Mouse (Mus musculus) limb, embryonic 11.5 days (tissue): Measurements from ENCODE around the gene Selenoh. TPM values are rescaled to one million over a fixed set of nuclear protein-coding genes. Genes with fewer than 3 reads are reported as not detected.

Experiments used
- ATAC-seq: fragments of 200-750 bp; cut with Nextera tagmentation; 2 replicates; pipeline ENCODE4 v1.8.0; 2017; ENCODE audit warnings: low read depth; ENCODE audit not compliant: insufficient number of reproducible peaks, low FRiP score, low TSS enrichment
- DNase-seq: peaks from one replicate; pipeline ENCODE4 v3.0.0-alpha.2; 2015; ENCODE audit warnings: low spot score
- H3K27ac ChIP-seq: fragments of 300-500 bp; sonication (generic); replicated peaks from 2 replicates; pipeline ENCODE4 v1.5.1; 2014; ENCODE audit warnings: low read depth, mild to moderate bottlenecking, low read length
- H3K27me3 ChIP-seq: fragments of 300-500 bp; sonication (generic); 2 replicates; pipeline ENCODE4 v1.6.1; 2014; ENCODE audit warnings: mild to moderate bottlenecking, low read length, mixed read lengths; ENCODE audit not compliant: control insufficient read depth, insufficient read depth
- H3K36me3 ChIP-seq: fragments of 300-500 bp; sonication (generic); 2 replicates; pipeline ENCODE4 v1.6.1; 2014; ENCODE audit warnings: mild to moderate bottlenecking, low read length, moderate library complexity, mixed read lengths; ENCODE audit not compliant: control insufficient read depth, insufficient read depth
- H3K4me1 ChIP-seq: fragments of 300-500 bp; sonication (generic); 2 replicates; pipeline ENCODE4 v1.6.1; 2014; ENCODE audit warnings: low read length, mixed read lengths; ENCODE audit not compliant: control insufficient read depth, insufficient read depth
- H3K4me2 ChIP-seq: fragments of 300-500 bp; sonication (generic); 2 replicates; pipeline ENCODE4 v1.6.1; 2014; ENCODE audit warnings: low read depth, mild to moderate bottlenecking, moderate library complexity; ENCODE audit not compliant: severe bottlenecking
- H3K4me3 ChIP-seq: fragments of 300-500 bp; sonication (generic); 2 replicates; pipeline ENCODE4 v1.5.1; 2014; ENCODE audit warnings: low read depth, low read length
- H3K9ac ChIP-seq: fragments of 300-500 bp; sonication (generic); 2 replicates; pipeline ENCODE4 v1.6.1; 2014; ENCODE audit warnings: mild to moderate bottlenecking, low read length
- H3K9me3 ChIP-seq: fragments of 300-500 bp; sonication (generic); 2 replicates; pipeline ENCODE4 v1.6.1; 2016; ENCODE audit warnings: low read length; ENCODE audit not compliant: control insufficient read depth
- WGBS: fragments of 180-500 bp; shearing (Covaris S2); extraction: QIAGEN DNeasy Blood & Tissue Kit; methylation state at CpG from one replicate; pipeline ENCODE4 v1.1.7; 2014; 5-methylcytosine and 5-hydroxymethylcytosine counted together
- polyA plus RNA-seq: library from polyadenylated mRNA; unstranded; fragments of >200 nt; fragmentation: Nextera tagmentation; extraction: Ambion mirVana; gene quantifications from 2 replicates; pipeline ENCODE4 v1.2.1, GENCODE M21; 2014

The Selenoh gene
- polyA plus RNA-seq, 1 experiment from 2014 or later: 509 TPM

DNA sequence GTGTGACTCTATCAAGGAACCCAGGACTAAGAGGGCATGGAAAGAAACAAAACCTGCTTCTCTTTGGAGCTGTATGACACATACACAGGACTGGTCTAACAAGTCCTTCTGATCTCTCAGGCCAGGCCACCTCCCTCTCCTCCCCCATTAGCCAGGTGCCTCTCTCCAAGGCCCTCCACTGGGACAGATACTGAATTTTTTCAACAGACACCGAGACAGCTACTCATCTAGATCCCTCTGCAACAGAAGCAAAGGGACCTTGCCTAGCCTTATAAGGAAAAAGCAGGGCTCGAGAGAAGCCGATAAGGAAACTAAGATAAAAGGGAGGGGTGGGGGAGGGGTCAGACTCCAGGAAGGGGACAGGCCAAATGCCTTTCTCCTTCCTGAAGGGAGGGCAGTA lies 37.6 kb downstream of the Selenoh start:
- Histone ChIP-seq H3K27me3 (no peaks in the 10 kb centered on the region), H3K27ac (no peak overlapping the region), H3K9me3 (no peaks in the 10 kb centered on the region), H3K36me3 (no peaks in the 10 kb centered on the region), H3K4me1 (peaks cover 16% of the 10 kb centered on the region), H3K4me3 (no peak overlapping the region), H3K9ac (no peak overlapping the region), H3K4me2 (no peak overlapping the region)
- ATAC-seq (no peak), DNase-seq (no peak)
- 7% methylated on average over 3 of the region's 3 CpGs for WGBS

- 84% methylated on average over 1 of the region's 1 CpGs for WGBS
- Histone ChIP-seq H3K27ac (no peak overlapping the region), H3K4me1 (peaks cover 10% of the 10 kb centered on the region), H3K9me3 (no peaks in the 10 kb centered on the region), H3K27me3 (no peaks in the 10 kb centered on the region), H3K4me3 (no peak overlapping the region), H3K4me2 (no peak overlapping the region), H3K36me3 (no peaks in the 10 kb centered on the region), H3K9ac (no peak overlapping the region)
- ATAC-seq (no peak), DNase-seq (no peak)
Observed at GRCm38 (mm10) chr2:84632001-84632400, 38.6 kb downstream of the Selenoh start.

DNA sequence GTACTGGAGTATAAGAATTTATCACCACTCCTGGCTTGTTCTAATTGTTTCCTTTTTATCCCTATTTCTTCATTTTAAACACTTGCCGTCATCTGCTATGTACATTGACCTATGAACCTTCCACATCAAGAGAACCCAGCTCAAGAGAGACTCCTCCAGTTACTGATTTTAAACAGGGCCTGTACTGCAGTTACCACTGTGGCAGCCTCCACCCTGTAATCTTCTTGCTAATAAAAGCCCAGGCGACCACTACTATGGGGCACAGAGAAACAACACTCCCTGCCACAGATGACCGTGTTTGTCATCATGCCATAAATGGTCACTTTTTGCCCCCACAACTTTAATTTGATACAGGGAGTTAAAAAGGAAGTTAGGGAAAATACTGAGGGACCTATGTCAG lies 43.5 kb downstream of the Selenoh start:
- no peaks in the 10 kb centered on the region for H3K4me1 ChIP-seq
- H3K27ac ChIP-seq: no peak overlapping the region
- no peak overlapping the region for H3K4me3 ChIP-seq
- no peaks in the 10 kb centered on the region for H3K9me3 ChIP-seq
- 20% methylated on average over 3 of the region's 3 CpGs for WGBS
- no peaks in the 10 kb centered on the region for H3K27me3 ChIP-seq
- ATAC-seq (no peak), DNase-seq (no peak)
- no peak overlapping the region for H3K4me2 ChIP-seq
- no peaks in the 10 kb centered on the region; the same call in none of the 2 replicates for H3K36me3 ChIP-seq
- no peak overlapping the region for H3K9ac ChIP-seq

GRCm38 (mm10) chr2:84626366-84626975 lies 44.1 kb downstream of the Selenoh start:
- Histone ChIP-seq H3K4me1 (no peaks in the 10 kb centered on the region), H3K27me3 (no peaks in the 10 kb centered on the region), H3K9ac (no peak overlapping the region), H3K36me3 (no peaks in the 10 kb centered on the region; the same call in none of the 2 replicates), H3K27ac (no peak overlapping the region), H3K9me3 (no peaks in the 10 kb centered on the region), H3K4me3 (no peak overlapping the region), H3K4me2 (no peak overlapping the region)
- no peak for DNase-seq
- WGBS: 69% methylated on average over 7 of the region's 7 CpGs
- ATAC-seq: no peak

DNA sequence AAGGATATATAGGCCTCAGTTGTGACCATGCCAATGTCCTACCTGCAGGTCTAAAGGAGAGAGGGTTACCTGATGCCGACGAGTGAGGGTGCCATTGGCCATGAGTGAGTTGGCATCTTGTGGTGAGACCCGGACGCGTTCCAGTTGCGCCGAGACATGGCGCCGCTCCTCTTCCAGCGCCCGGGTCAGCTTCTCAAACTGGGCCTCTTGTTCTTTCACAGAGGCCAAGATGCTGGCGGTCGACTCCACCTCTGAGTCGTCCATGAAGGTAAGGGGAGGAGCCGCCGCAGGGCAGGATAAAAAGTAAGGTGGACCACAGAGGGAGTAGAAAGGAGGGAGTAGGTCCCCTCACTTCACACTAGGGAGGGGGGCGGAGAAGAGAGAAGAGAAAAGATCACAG lies 46.4 kb downstream of the Selenoh start:
- WGBS: 92% methylated on average over 17 of the region's 17 CpGs
- H3K27me3 ChIP-seq: no peaks in the 10 kb centered on the region
- H3K4me1 ChIP-seq: no peaks in the 10 kb centered on the region
- no peaks in the 10 kb centered on the region for H3K9me3 ChIP-seq
- DNase-seq (no peak), ATAC-seq (no peak)
- H3K4me2 ChIP-seq: no peak overlapping the region
- H3K4me3 ChIP-seq: no peak overlapping the region
- H3K36me3 ChIP-seq: peaks cover 9% of the 10 kb centered on the region
- H3K9ac ChIP-seq: no peak overlapping the region
- H3K27ac ChIP-seq: no peak overlapping the region

GRCm38 (mm10) chr2:84623428-84624119 lies 47.0 kb downstream of the Selenoh start:
- no peak for DNase-seq
- Histone ChIP-seq H3K4me2 (no peak overlapping the region), H3K27me3 (no peaks in the 10 kb centered on the region), H3K4me3 (no peak overlapping the region), H3K36me3 (peaks cover 9% of the 10 kb centered on the region), H3K4me1 (no peaks in the 10 kb centered on the region), H3K27ac (no peak overlapping the region), H3K9ac (no peak overlapping the region), H3K9me3 (no peaks in the 10 kb centered on the region)
- 97% methylated on average over 3 of the region's 3 CpGs for WGBS
- no peak for ATAC-seq

GRCm38 (mm10) chr2:84622668-84623067 lies 47.9 kb downstream of the Selenoh start:
- no peak for ATAC-seq
- Histone ChIP-seq H3K27ac (no peak overlapping the region), H3K4me2 (no peak overlapping the region), H3K9me3 (no peaks in the 10 kb centered on the region), H3K9ac (no peak overlapping the region), H3K36me3 (peaks cover 9% of the 10 kb centered on the region), H3K27me3 (no peaks in the 10 kb centered on the region), H3K4me3 (no peak overlapping the region), H3K4me1 (no peaks in the 10 kb centered on the region)
- DNase-seq: no peak
- 70% methylated on average over 2 of the region's 2 CpGs for WGBS

GRCm38 (mm10) chr2:84619646-84620340 lies 50.8 kb downstream of the Selenoh start:
- peaks cover 12% of the 10 kb centered on the region for H3K36me3 ChIP-seq
- 95% methylated on average over 21 of the region's 21 CpGs for WGBS
- H3K27me3 ChIP-seq: no peaks in the 10 kb centered on the region
- H3K9ac ChIP-seq: no peak overlapping the region
- H3K4me3 ChIP-seq: no peak overlapping the region
- no peaks in the 10 kb centered on the region for H3K4me1 ChIP-seq
- no peak for DNase-seq
- H3K4me2 ChIP-seq: no peak overlapping the region
- H3K9me3 ChIP-seq: no peaks in the 10 kb centered on the region
- 0 out of 2 replicates have a peak, but pooled peaks have one; percentile 27 for ATAC-seq
- no peak overlapping the region for H3K27ac ChIP-seq
